Mouse (Mus musculus) thymus, adult 2 months (tissue): Measurements from ENCODE around the gene Myo9b.

Experiments used
- CTCF ChIP-seq: fragments of 200-500 bp; IDR thresholded peaks from 2 replicates; pipeline ENCODE4 v1.5.1; 2012; ENCODE audit warnings: mild to moderate bottlenecking, control low read depth, low read length, moderate library complexity, borderline replicate concordance; ENCODE audit not compliant: control insufficient read depth, poor library complexity, insufficient read depth; ENCODE audit errors: extremely low read depth
- POLR2A ChIP-seq: fragments of 200-500 bp; IDR thresholded peaks from 2 replicates; pipeline ENCODE4 v1.6.1; 2012; ENCODE audit warnings: mild to moderate bottlenecking, low read length, control low read depth, moderate library complexity; ENCODE audit not compliant: control insufficient read depth, poor library complexity, insufficient read depth; ENCODE audit errors: extremely low read depth

DNA sequence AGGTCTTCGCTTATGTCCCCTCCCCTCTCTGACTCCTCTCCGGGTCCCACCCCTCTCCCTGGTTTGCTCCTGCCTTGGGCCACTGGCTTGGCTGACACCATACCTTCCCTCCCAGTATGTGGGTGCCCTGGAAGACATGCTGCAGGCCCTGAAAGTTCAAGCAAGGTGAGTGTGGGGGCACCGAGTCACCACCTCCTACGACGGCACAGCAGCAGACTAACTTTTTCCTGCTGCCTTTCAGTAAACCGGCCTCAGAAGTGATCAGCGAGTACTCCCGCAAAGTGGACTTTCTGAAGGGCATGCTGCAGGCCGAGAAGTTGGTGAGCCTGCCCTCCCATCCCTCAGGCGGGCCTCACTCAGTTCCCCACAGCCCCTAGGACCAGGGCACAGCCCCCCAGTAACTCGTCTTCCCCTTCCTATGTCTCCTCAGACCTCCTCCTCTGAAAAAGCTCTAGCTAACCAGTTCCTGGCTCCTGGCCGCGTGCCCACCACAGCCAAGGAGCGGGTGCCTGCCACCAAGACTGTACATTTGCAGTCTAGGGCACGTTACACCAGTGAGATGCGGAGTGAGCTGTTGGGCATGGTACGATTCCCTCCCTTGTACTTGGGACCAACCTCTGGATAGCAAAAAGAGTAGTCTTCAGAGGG lies 95.1 kb downstream of the Myo9b start:
- TF ChIP-seq CTCF: no peak
- no peak for TF ChIP-seq POLR2A
